Comparison of ENCODE assay signal across 16 mouse cellular contexts in genomic region chr10:67836426-67836825, GRCm38 (mm10).
DNase-seq lines count a peak whose midpoint lies in the region; ATAC-seq lines count a peak whose summit lies in the region.
"Had no signal": no experiment of that assay in that cellular context is flagged by ENCODE, and none has a peak within 500 bp of the region (broad histone marks: within the 10 kb centered on the region; RNA-seq: fewer than 3 reads in every experiment).

No protein-coding gene starts in this region.

- H3K27ac ChIP-seq in limb, embryonic 13.5 days = no peak overlapping the region
- no peak overlapping the region for H3K27ac ChIP-seq in limb, embryonic 10.5 days
- H3K27ac ChIP-seq in embryonic facial prominence, embryonic 13.5 days = no peak overlapping the region
- H3K27ac ChIP-seq in forebrain, embryonic 10.5 days = no peak overlapping the region
- H3K27ac ChIP-seq: forebrain, embryonic 13.5 days; hindbrain, embryonic 15.5 days; neural tube, embryonic 15.5 days; stomach, postnatal 0 days had no signal

- WGBS in limb, embryonic 13.5 days = 67% methylated on average over 17 of the region's 17 CpGs
- WGBS in limb, embryonic 10.5 days = 90% methylated on average over 17 of the region's 17 CpGs
- WGBS in embryonic facial prominence, embryonic 13.5 days = 62% methylated on average over 17 of the region's 17 CpGs
- 89% methylated on average over 17 of the region's 17 CpGs for WGBS in forebrain, embryonic 10.5 days

- peak overlapping the region; percentile 17; the same call in 1 of the 2 replicates for H3K4me2 ChIP-seq in limb, embryonic 13.5 days (replicated peaks)
- peak overlapping the region; percentile 24; the same call in 1 of the 2 replicates for H3K4me2 ChIP-seq in embryonic facial prominence, embryonic 13.5 days
- H3K4me2 ChIP-seq: forebrain, embryonic 13.5 days; hindbrain, embryonic 15.5 days; neural tube, embryonic 15.5 days had no signal

- peak; percentile 57 for DNase-seq in gastrocnemius, postnatal 25 days
- DNase-seq in gastrocnemius, postnatal 10 days = no peak
- DNase-seq in limb, embryonic 10.5 days (ENCODE audit: low spot score) = no peak
- peak; percentile 18 for DNase-seq in telencephalon, adult 2 months (ENCODE audit: low read depth, low spot score)
- no peak for DNase-seq in forebrain, embryonic 10.5 days (ENCODE audit: extremely low spot score, low spot score)
- DNase-seq: adrenal gland, adult 2 months; kidney, adult 18-20 months; kidney, postnatal 25 days; lung, postnatal 14 days; thymus, postnatal 4 days had no signal

- no peaks in the 10 kb centered on the region for H3K9me3 ChIP-seq in limb, embryonic 13.5 days
- no peaks in the 10 kb centered on the region for H3K9me3 ChIP-seq in limb, embryonic 10.5 days (replicated peaks)
- H3K9me3 ChIP-seq in embryonic facial prominence, embryonic 13.5 days = no peaks in the 10 kb centered on the region
- H3K9me3 ChIP-seq in forebrain, embryonic 10.5 days = no peaks in the 10 kb centered on the region
- H3K9me3 ChIP-seq: forebrain, embryonic 13.5 days; hindbrain, embryonic 15.5 days; neural tube, embryonic 15.5 days had no signal

- H3K9ac ChIP-seq in limb, embryonic 13.5 days = no peak overlapping the region
- no peak overlapping the region for H3K9ac ChIP-seq in embryonic facial prominence, embryonic 13.5 days
- H3K9ac ChIP-seq: forebrain, embryonic 13.5 days; hindbrain, embryonic 15.5 days; neural tube, embryonic 15.5 days had no signal

- H3K36me3 ChIP-seq in limb, embryonic 13.5 days = no peaks in the 10 kb centered on the region
- no peaks in the 10 kb centered on the region for H3K36me3 ChIP-seq in limb, embryonic 10.5 days
- H3K36me3 ChIP-seq in embryonic facial prominence, embryonic 13.5 days = no peaks in the 10 kb centered on the region
- H3K36me3 ChIP-seq in forebrain, embryonic 10.5 days (replicated peaks) = no peaks in the 10 kb centered on the region
- H3K36me3 ChIP-seq: hindbrain, embryonic 15.5 days; neural tube, embryonic 15.5 days had no signal

- peak; percentile 19; the same call in 1 of the 2 replicates for ATAC-seq in limb, embryonic 13.5 days (ENCODE audit: low FRiP score, low read depth)
- no peak for ATAC-seq in embryonic facial prominence, embryonic 13.5 days (ENCODE audit: insufficient number of reproducible peaks, insufficient read depth, low FRiP score, low TSS enrichment, low read depth)
- ATAC-seq: forebrain, embryonic 13.5 days had no signal

- no peaks in the 10 kb centered on the region for H3K4me1 ChIP-seq in limb, embryonic 13.5 days
- H3K4me1 ChIP-seq in limb, embryonic 10.5 days = no peaks in the 10 kb centered on the region
- 0 out of 2 replicates have a peak, but pooled peaks cover 3% of the 10 kb centered on the region for H3K4me1 ChIP-seq in embryonic facial prominence, embryonic 13.5 days
- no peaks in the 10 kb centered on the region; the same call in 1 of the 2 replicates for H3K4me1 ChIP-seq in forebrain, embryonic 10.5 days
- H3K4me1 ChIP-seq: forebrain, embryonic 13.5 days; hindbrain, embryonic 15.5 days; neural tube, embryonic 15.5 days had no signal

- H3K4me3 ChIP-seq in limb, embryonic 13.5 days = no peak overlapping the region
- H3K4me3 ChIP-seq in limb, embryonic 10.5 days = no peak overlapping the region
- no peak overlapping the region for H3K4me3 ChIP-seq in embryonic facial prominence, embryonic 13.5 days
- no peak overlapping the region for H3K4me3 ChIP-seq in forebrain, embryonic 10.5 days
- H3K4me3 ChIP-seq: forebrain, embryonic 13.5 days; hindbrain, embryonic 15.5 days; neural tube, embryonic 15.5 days had no signal

- H3K27me3 ChIP-seq in limb, embryonic 13.5 days = no peaks in the 10 kb centered on the region
- no peaks in the 10 kb centered on the region for H3K27me3 ChIP-seq in limb, embryonic 10.5 days (ENCODE audit: low read depth, poor library complexity, severe bottlenecking)
- no peaks in the 10 kb centered on the region for H3K27me3 ChIP-seq in embryonic facial prominence, embryonic 13.5 days
- H3K27me3 ChIP-seq in forebrain, embryonic 10.5 days (ENCODE audit: poor library complexity, severe bottlenecking) = no peaks in the 10 kb centered on the region
- H3K27me3 ChIP-seq: forebrain, embryonic 13.5 days; hindbrain, embryonic 15.5 days; neural tube, embryonic 15.5 days had no signal

Comparison
In these comparisons a context has a peak if more than half of its experiments do, and no peak if none do; other contexts are left out.
1. DNase-seq: peak in gastrocnemius, postnatal 25 days (single experiment) and telencephalon, adult 2 months (single experiment); none in gastrocnemius, postnatal 10 days (single experiment), limb, embryonic 10.5 days (single experiment) and forebrain, embryonic 10.5 days (single experiment).